Mouse (Mus musculus) adipocyte (in vitro differentiated cells): Measurements from ENCODE around the gene Pip4k2a.

Experiments
- DNase-seq: peaks from one replicate; pipeline ENCODE4 v3.0.0-alpha.2; 2016; ENCODE audit warnings: low spot score

The Pip4k2a gene

DNA sequence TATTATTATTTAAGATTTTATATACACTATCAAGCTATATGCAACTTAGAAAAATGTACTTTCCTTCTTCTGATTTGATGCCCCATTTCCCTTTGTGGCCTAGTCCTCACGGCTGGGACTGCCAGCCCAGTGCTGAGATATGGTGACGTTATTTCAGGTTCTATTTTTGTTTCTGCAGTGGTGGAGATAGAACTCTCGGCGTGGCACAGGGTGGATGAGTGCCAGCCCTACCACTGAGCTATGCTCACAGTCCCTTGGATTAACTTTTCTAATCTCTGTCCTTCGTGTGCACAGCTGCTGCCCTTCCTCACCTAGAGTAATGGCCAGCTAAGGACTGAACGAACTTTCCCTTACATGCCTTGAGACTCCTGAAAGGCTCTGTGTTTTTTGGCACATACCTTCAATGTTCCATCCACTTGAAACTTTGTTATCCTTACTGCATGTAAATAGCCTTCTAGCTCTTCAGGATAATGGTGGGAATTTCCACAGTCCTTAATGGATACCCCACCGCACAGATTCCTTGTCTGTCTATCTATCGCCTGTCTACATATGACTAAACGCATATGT lies 164.8 kb downstream of the Pip4k2a start:
- no peak for DNase-seq

DNA sequence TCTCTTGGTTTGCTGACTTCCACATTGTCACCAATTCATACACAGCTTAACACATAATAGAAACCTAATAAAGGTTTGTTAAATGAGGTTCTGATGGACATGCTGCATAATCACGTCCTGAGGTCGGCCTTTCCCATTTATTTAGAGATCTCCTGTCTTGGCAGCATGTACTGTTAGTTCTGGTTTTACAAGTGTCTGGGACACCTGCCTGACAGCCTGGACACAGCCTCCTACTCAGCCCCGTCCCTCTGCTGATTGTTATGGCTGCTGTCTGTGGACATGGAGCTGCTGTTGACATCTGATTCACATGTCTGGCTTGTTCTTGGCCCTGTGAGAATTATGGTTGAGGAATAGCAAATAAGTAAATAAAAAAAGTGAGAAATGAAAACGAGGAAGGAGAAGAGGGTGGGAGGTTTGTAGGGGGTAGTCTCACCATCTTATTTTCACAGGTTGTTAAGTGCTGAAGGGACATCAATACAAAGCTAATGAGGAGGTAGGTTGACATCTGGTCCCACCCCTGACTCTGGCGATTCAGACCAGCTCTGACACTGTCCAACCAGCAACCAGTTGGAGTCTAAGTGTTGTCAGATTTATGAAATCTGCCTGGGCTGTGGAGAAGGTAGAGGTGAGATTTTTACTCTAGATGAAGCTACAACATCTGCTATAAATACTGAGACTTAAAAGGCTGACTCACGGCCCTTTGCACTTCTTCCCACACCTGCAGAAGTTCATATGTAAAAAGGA lies 166.7 kb downstream of the Pip4k2a start:
- DNase-seq, result no peak

DNA sequence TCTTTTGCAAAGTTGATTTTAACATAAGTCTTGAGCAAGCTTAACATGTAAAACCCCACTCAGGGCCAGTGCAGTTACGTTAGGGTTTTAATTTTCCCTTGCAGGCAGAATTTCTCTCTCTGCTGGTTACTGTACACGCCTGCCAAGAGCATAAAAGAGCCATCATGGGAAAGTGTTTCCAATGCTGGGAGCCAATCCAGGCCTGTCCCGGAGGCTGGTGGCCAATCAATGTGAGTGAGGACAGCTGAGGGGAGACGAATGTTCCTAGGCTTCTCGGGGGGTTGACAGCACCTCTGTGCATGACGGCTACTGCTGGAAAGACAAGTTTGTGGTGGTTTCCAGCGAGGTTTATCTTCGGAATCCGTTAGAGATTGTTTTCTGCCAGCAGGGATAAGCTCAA lies 175.2 kb downstream of the Pip4k2a start:
- DNase-seq, result peak; percentile 32

DNA sequence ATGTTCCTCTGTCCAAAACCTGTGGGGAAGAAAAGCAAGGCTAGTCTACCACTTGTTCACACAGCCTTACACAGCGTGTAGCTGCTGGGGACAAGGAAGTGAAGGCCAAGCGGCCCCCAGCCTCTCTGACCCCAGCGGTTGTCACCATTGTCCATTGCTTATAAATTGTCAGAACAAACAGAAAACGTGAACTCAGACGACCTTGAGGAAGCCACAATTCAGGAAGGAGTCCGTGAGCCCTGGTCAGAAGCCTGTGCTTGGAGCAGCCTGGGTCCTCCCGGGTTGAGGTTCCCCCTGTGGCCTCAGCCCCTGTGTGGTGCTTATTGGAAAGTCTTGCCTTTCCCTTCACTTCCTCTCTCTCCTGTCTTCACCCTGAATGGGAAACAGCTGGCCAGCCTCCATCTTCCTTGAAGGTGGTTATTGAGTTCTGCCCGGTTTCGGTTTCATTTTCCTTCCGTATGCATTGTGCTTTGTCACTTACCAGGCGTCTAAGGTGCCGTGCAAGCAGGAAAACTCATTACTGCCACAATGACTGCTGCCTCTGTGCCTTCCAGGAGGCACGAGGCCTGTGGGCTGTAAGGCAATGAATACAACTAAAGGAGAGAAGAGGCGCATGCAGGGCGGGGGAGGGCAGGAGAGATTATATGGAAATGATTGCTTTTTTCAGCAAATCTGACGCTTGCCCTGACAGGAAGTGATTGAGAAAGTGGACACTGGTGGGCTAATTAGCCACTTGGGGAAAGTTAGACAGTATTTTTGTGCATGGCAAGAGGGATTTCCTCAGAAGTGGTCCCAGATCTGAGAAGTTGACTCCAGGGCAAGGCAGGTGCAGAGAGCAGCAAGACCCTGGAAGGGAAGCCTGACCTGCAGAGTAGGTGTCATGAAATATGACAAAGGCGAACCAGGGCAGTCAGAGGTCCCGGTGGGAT lies 176.2 kb downstream of the Pip4k2a start:
- peak; percentile 60 for DNase-seq

DNA sequence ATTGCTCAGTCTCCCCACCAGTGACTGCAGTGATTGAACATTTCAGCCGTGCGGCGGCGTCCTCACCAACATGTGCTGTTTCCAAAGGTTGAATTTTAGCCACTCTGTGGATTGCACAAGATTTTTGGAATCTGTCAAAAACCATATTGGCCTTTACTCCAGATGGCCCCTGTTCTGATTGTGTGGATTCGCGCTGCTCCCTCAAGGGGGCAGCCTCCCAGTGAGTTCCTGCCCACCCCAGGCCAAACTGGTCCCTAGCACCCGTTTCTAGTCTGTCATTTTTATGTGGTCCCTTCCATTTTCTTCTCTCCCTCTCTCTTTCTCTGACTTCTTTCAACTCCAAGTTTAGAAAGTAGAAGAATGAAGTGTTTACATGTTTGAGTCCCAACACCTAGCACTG lies 178.4 kb downstream of the Pip4k2a start:
- DNase-seq, result peak; percentile 3

DNA sequence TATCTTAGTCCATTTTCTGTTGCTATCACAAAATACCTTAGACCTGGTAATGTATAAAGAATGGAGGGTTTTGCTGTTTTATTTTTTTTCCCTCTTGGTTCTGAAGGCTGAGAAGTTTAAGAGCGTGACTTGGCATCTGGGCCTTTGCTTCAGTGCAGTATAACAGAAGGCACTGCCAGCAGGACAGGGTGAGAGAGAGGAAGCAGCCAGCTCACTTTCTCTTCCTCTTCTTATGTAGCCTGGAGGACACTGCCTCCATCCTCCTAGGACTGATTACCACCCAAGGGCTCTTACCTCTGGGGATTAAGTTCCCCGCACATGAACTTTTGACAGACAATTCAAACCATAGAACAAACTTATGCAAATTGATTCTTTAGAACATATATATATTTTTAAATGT lies 181.9 kb downstream of the Pip4k2a start:
- no peak for DNase-seq

DNA sequence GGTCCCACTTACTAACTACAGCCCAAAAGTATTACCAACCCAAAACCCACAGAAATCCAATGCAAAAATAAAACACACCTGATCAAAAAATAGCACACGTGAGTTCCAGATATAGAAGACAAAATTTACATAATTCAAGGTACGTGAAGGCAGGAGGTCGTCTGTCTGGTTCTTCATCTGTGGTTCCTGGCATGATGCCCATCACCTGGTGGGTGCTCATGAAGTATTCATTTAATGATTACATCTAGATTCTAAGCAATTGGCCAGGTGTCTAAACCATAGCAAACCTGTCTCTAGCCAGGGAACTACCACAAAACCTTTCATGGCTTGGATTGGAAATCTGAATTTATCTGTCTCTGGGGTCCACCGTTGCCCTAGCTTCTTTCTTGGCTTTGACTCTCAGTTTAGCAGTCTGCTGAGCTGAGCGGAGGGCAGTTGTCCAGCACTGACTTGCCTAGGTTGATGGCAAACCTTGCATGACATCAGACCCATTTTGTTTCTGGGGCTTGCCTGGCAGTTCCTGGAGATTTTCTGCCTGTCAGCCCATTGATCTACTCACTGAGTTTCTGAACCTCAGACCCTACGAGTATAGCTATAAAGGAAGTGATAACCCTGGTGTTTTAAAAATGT lies 182.5 kb downstream of the Pip4k2a start:
- DNase-seq, result no peak

DNA sequence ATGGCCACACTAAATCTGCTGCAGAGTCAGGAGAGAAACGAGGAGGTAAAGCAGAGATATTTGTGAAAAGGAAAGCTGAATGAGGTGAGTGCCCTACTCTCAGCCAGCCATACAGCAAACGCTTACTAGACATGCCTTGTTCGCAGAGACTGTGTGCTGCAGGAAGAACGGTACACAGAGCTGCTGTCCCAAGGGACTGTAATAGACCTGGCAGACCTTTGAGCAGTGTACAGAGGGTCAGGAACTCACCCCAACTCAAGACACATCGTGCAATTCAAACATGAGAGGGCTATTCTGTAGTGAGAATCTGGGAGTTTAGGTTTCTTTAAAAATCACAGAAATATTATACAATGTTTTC lies 183.5 kb downstream of the Pip4k2a start:
- DNase-seq, result peak; percentile 22

DNA sequence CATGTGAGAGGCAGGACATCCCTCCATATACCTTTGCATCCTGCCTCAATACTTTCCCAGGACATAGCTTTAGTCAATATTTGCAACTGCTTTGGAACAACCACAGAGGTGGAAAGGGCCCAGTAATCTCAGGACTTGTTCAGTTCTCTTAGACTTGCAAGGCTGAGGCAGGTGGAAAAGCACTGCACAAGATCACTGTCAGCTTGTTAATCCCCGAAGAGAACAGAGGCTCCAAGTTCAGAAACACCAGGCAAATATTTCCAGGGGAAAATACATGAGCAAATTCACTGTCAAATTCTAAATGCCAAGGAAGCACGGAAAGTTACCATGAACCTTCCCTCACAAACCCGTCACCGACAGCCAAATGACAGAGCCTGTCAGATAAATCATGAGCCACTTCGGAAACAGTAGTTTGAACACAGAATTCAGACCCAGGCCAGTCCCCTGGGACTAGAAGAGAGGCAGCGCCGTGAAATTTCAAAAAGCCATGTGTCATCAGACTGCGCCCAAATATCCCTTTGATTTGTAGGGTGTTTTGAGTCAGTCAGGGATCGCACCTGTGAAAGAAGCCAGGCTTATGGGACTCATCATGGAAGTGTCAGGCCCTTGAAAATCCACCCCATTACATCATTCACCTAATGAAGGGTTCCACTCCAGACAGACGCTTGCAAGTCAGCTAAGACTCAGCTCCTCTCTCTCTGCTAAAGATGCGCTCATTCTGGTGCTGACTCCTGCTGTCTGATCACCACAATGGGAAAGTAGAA lies 184.1 kb downstream of the Pip4k2a start:
- DNase-seq, result peak; percentile 64

DNA sequence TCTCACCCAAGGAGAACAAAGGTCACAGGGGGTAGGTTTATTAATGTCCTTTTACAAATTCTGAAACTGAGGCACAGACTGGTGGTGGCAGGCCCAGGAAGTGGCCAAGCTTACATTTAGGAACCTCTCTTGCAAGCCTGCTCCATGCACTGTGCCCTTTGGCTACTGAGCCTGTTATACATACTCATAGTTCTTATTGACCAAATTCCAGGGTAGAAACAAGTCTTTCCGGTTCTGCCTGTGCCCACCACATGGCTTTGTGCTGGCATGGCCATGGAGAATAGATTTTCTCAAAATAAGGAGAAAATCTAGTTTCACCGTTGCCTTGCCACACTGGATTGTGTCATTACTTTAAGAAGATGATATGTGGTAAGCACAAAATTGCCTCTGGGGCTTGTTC lies 190.0 kb downstream of the Pip4k2a start:
- no peak for DNase-seq

DNA sequence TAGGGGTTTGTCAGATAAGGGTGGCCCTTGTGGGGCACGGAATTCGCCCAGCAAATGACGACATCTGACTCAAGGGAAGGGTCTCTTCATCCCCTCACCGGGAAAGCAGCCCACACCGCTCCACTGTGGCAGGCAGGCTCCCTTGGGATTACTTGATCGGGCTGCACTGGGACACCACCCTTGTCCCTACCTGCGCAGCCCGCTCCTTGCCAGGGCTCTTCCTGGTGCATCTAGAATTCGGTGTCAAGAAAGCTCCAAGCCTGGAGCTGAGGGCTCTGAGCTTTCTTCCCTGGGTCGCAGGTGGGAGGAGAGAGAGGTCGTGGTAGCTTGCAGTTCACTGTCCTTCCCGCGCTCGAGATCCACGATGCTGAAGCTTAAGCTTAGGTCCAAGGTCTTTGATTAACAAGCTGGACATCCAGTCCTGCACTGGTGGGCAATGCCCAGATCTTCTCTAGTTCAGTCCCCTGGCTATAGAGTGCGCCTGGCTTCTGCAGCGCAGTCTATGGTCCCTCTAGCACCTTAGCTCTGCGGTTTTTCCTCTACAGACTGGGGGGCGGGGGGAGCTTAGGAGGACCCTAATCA lies 196.6 kb downstream of the Pip4k2a start:
- no peak for DNase-seq

DNA sequence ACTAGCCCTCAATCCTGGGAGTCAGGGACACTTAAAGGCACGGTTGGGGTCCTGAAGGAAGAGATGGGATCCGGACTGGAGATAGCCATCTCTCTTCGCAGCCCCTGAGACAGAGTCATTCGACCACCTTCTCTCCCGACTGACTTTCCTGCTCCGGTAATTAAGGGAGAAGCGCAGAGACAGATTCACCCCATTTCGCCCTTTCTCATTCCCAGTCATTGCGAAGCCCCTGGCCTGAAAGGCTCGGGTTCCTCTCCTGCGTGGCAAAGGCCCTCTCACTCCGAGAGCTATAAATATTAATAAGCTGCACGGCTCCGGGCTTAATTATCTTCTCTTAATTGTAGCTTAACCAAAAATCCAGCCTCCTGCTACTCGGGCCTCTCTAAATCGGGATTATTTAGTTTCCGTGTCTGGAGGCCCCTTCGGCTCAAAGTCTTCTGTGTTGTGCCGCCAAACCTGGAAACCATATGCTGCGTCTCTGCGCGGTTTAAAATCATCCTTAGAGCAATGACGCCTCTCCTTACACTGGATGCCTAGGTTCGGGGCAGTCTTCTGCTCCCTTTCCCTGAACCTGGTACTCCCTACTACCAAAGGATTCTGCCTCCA lies 197.2 kb downstream of the Pip4k2a start:
- no peak for DNase-seq

DNA sequence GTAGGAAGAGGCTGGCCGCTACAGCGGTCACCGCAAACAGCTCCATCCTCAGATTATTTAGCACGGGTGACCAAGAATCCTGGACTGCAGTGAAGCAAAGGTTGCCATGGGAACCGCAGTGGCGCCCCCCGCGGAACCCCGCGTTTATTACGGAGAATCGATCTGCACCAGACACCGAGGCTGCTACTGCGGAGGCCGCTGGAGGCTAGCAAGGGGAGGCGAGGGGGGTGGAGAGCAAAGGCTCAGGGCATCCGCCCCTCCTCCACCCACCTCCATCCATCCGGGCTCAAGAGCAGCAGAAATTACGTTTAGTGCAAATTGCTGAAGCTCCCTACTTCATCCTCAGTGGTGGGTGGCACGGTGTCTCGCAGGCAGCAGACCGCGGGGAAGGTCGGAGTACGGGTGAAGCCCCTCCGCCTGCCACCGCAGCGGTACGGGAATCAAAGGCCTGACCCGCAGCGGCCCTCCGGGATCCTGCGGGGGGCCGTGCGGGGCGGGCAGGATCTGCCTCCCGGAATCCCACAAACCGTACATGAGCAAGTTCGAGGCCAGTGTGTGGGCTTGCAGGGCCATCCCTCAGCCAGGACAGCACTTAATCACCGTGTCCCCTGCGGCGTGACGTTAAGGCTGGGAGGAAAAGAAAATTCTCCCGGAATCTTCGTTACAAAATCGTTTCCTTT lies 197.8 kb downstream of the Pip4k2a start:
- DNase-seq, result no peak

DNA sequence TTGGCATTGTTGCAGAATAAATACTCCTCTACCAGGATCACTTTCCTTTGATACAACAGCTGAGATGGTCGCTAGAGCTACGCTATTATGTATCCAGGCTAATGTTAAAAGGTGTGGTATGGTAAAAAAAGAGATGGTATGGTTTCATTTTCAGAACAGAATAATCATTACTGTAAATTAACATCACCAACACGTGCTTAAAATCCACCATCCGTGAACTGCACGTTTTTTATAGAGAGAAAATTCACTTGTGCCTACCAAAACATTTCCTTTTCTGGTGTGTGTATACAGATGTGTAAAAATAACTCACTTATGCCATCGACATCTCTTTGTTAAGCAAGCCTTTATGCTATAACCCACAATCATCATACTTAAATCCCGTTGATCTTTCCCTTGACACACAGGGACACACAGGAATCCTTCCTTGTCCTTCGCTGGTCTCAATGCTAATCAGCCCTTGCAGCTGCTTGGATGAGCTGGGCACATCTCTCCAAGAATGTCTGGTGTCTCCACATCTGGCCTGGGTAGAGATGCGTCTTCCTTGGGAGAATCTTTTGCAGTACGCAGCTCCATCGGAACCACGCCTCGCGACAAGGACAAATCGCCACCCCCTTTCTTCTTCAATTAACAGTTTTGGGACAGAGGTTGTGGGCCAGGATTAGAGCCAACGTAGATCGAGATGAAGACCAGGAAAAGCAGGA lies 198.5 kb downstream of the Pip4k2a start:
- no peak for DNase-seq

DNA sequence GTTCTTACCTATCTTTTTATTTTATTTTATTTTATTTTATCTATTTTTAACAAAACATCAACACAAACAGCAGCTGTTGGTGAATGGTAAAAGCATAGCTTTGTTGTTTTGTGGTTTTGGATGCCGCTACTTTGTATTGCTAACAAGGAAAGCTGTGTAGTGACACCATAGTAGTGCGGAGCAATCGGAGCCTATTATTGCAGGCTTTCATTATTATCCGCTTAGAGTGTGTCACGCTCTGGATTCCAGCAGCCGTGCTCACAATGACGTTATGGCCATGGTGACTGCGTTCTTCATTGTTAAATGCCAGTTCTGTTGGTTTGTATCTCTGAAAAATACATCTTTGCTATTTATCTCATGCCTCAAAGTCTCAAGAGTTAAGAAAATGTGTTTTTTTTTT lies 200.2 kb downstream of the Pip4k2a start:
- DNase-seq, result no peak

DNA sequence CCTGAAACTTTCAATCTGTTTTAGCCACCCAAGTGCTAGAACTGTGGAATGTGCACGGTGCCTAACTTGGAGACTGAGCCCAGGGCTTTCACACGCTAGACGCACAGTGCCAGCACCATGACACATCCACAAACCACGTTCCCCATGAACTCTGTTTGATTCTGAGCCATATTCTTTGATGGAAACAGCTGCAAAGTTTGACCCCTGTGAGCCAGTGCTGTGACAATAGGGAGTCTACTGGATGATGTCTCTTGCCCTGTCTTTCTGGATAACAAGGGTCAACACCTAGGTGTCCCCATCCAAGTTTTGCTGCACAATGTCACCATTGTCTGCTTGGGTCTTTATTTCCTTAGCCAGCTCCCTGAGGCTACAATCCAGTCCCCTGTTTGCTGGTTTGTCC lies 203.7 kb downstream of the Pip4k2a start:
- no peak for DNase-seq
